In genomic region chr9:99835624-99836430, GRCm38 (mm10) we compare ENCODE assay signal across 20 mouse cellular contexts. TPM values are rescaled to one million over a fixed set of nuclear protein-coding genes. Genes with fewer than 3 reads are reported as not detected.
DNase-seq lines count a peak whose midpoint lies in the region; ATAC-seq lines count a peak whose summit lies in the region.
"Had no signal": no experiment of that assay in that cellular context is flagged by ENCODE, and none has a peak within 500 bp of the region (broad histone marks: within the 10 kb centered on the region; RNA-seq: fewer than 3 reads in every experiment).

No protein-coding gene starts in this region.

- no peak overlapping the region for H3K27ac ChIP-seq in midbrain, embryonic 12.5 days (replicated peaks)
- no peak overlapping the region for H3K27ac ChIP-seq in midbrain, embryonic 10.5 days (replicated peaks)
- no peak overlapping the region for H3K27ac ChIP-seq in forebrain, embryonic 12.5 days
- H3K27ac ChIP-seq in hindbrain, embryonic 16.5 days (ENCODE audit: low read depth, low read length) = no peak overlapping the region
- H3K27ac ChIP-seq: intestine, embryonic 15.5 days; kidney, embryonic 15.5 days; limb, embryonic 13.5 days; liver, embryonic 14.5 days had no signal

- DNase-seq in cerebellum, postnatal 10 days = peak; percentile 8 to 18
- no peak for DNase-seq in cerebellum, adult 11 months
- DNase-seq in midbrain, embryonic 10.5 days (ENCODE audit: low spot score) = no peak
- no peak for DNase-seq in urinary bladder, postnatal 36 days (ENCODE audit: low spot score in 2 of 2)
- DNase-seq in thymus, postnatal 10 days (ENCODE audit: low spot score in 2 of 2) = no peak
- DNase-seq: cerebellum, postnatal 25 days; heart, postnatal 14 days; thymus, postnatal 4 days had no signal

- WGBS in midbrain, embryonic 12.5 days = 53% methylated on average over 11 of the region's 11 CpGs
- 72% methylated on average over 11 of the region's 11 CpGs for WGBS in midbrain, embryonic 10.5 days
- WGBS in forebrain, embryonic 12.5 days = 36% methylated on average over 11 of the region's 11 CpGs
- WGBS in hindbrain, embryonic 16.5 days = 49% methylated on average over 11 of the region's 11 CpGs

- no peaks in the 10 kb centered on the region for H3K9me3 ChIP-seq in midbrain, embryonic 12.5 days
- no peaks in the 10 kb centered on the region for H3K9me3 ChIP-seq in midbrain, embryonic 10.5 days (replicated peaks)
- H3K9me3 ChIP-seq in forebrain, embryonic 12.5 days = no peaks in the 10 kb centered on the region
- no peaks in the 10 kb centered on the region for H3K9me3 ChIP-seq in hindbrain, embryonic 16.5 days (ENCODE audit: control insufficient read depth, low read length)
- H3K9me3 ChIP-seq: intestine, embryonic 15.5 days; kidney, embryonic 15.5 days; limb, embryonic 13.5 days had no signal

- H3K4me1 ChIP-seq in midbrain, embryonic 12.5 days = peaks cover 10% of the 10 kb centered on the region
- peaks cover 8% of the 10 kb centered on the region; the same call in 1 of the 2 replicates for H3K4me1 ChIP-seq in midbrain, embryonic 10.5 days
- H3K4me1 ChIP-seq in forebrain, embryonic 12.5 days = peaks cover 8% of the 10 kb centered on the region
- no peaks in the 10 kb centered on the region for H3K4me1 ChIP-seq in hindbrain, embryonic 16.5 days (ENCODE audit: control insufficient read depth, insufficient read depth, low read depth, low read length)
- H3K4me1 ChIP-seq: intestine, embryonic 15.5 days; kidney, embryonic 15.5 days had no signal

- H3K27me3 ChIP-seq in midbrain, embryonic 12.5 days = no peaks in the 10 kb centered on the region
- no peaks in the 10 kb centered on the region; the same call in 1 of the 2 replicates for H3K27me3 ChIP-seq in midbrain, embryonic 10.5 days (ENCODE audit: low read depth, poor library complexity, severe bottlenecking)
- 0 out of 2 replicates have a peak, but pooled peaks cover 4% of the 10 kb centered on the region for H3K27me3 ChIP-seq in forebrain, embryonic 12.5 days
- H3K27me3 ChIP-seq in hindbrain, embryonic 16.5 days (replicated peaks; ENCODE audit: control insufficient read depth, insufficient read depth, low read length) = no peaks in the 10 kb centered on the region
- H3K27me3 ChIP-seq: intestine, embryonic 15.5 days; kidney, embryonic 15.5 days had no signal

- ATAC-seq in midbrain, embryonic 12.5 days (ENCODE audit: low FRiP score, low read depth) = peak; percentile 47; the same call in 1 of the 2 replicates
- ATAC-seq in forebrain, embryonic 12.5 days (ENCODE audit: low FRiP score) = peak; percentile 75
- ATAC-seq in hindbrain, embryonic 16.5 days = peak; percentile 71
- ATAC-seq: CD4-positive, CD25-positive, alpha-beta regulatory T cell, adult 4 months; intestine, embryonic 15.5 days had no signal

- H3K4me3 ChIP-seq in midbrain, embryonic 12.5 days = no peak overlapping the region
- no peak overlapping the region for H3K4me3 ChIP-seq in midbrain, embryonic 10.5 days
- H3K4me3 ChIP-seq in forebrain, embryonic 12.5 days (replicated peaks) = no peak overlapping the region
- no peak overlapping the region for H3K4me3 ChIP-seq in hindbrain, embryonic 16.5 days (ENCODE audit: low read length)
- H3K4me3 ChIP-seq: intestine, embryonic 15.5 days; kidney, embryonic 15.5 days; limb, embryonic 13.5 days; myocyte had no signal

- H3K9ac ChIP-seq in midbrain, embryonic 12.5 days (replicated peaks) = no peak overlapping the region
- no peak overlapping the region for H3K9ac ChIP-seq in forebrain, embryonic 12.5 days
- H3K9ac ChIP-seq in hindbrain, embryonic 16.5 days (ENCODE audit: low read depth, low read length) = no peak overlapping the region
- H3K9ac ChIP-seq: intestine, embryonic 15.5 days; kidney, embryonic 15.5 days; limb, embryonic 13.5 days; liver, embryonic 14.5 days had no signal

- H3K36me3 ChIP-seq in midbrain, embryonic 12.5 days = no peaks in the 10 kb centered on the region
- H3K36me3 ChIP-seq in midbrain, embryonic 10.5 days = no peaks in the 10 kb centered on the region
- H3K36me3 ChIP-seq in forebrain, embryonic 12.5 days (replicated peaks) = no peaks in the 10 kb centered on the region
- H3K36me3 ChIP-seq in hindbrain, embryonic 16.5 days (ENCODE audit: control insufficient read depth, insufficient read depth, low read length) = no peaks in the 10 kb centered on the region
- H3K36me3 ChIP-seq: G1E; intestine, embryonic 15.5 days; kidney, embryonic 15.5 days; limb, embryonic 13.5 days had no signal

- H3K4me2 ChIP-seq in midbrain, embryonic 12.5 days (replicated peaks) = no peak overlapping the region
- H3K4me2 ChIP-seq in forebrain, embryonic 12.5 days = no peak overlapping the region
- H3K4me2 ChIP-seq in hindbrain, embryonic 16.5 days (ENCODE audit: low read length) = no peak overlapping the region
- H3K4me2 ChIP-seq: intestine, embryonic 15.5 days; kidney, embryonic 15.5 days; limb, embryonic 13.5 days had no signal

RNA-seq across cellular contexts. Expression of gene Sox14, which starts 40.1 kb away (rescaled TPM):
- polyA plus RNA-seq in midbrain, embryonic 12.5 days (2016; fragmentation: Nextera tagmentation; extraction: Ambion mirVana) = 40.3 and 43.4 TPM in 2 replicates
- 1.3 and 10.0 TPM in 2 replicates for polyA plus RNA-seq in midbrain, embryonic 10.5 days (2016; fragmentation: Nextera tagmentation; extraction: Ambion mirVana)
- polyA plus RNA-seq in forebrain, embryonic 12.5 days (2016; fragmentation: Nextera tagmentation; extraction: Ambion mirVana) = 4.7 and 6.6 TPM in 2 replicates
- polyA plus RNA-seq in hindbrain, embryonic 16.5 days (2015; fragmentation: Nextera tagmentation; extraction: Ambion mirVana) = 10.0 and 12.6 TPM in 2 replicates
- polyA plus RNA-seq: CD4-positive, CD25-positive, alpha-beta regulatory T cell, adult 4 months; G1E; intestine, embryonic 15.5 days; kidney, embryonic 15.5 days; large intestine, adult 2 months; liver, embryonic 14.5 days; lung, embryonic 16.5 days; myocyte had no signal

Comparison
In these comparisons a context has a peak if more than half of its experiments do, and no peak if none do; other contexts are left out.
1. DNase-seq: peak in cerebellum, postnatal 10 days (2 of 2); none in cerebellum, adult 11 months (single experiment), midbrain, embryonic 10.5 days (single experiment), urinary bladder, postnatal 36 days (0 of 2) and thymus, postnatal 10 days (0 of 2).
2. Peak in every context shown above with its lines, with median percentiles within 50 percentile points of each other: ATAC-seq.